28 mouse cellular contexts compared by ENCODE assay signal in genomic region chr12:108738745-108739144, GRCm38 (mm10). TPM values are rescaled to one million over a fixed set of nuclear protein-coding genes. Genes with fewer than 3 reads are reported as not detected.
DNase-seq lines count a peak whose midpoint lies in the region; ATAC-seq and TF ChIP-seq lines count a peak whose summit lies in the region.
"Had no signal": no experiment of that assay in that cellular context is flagged by ENCODE, and none has a peak within 500 bp of the region (broad histone marks: within the 10 kb centered on the region; RNA-seq: fewer than 3 reads in every experiment).

No protein-coding gene starts in this region.

- 88% methylated on average over 12 of the region's 12 CpGs for WGBS in heart, embryonic 10.5 days
- 88% methylated on average over 12 of the region's 12 CpGs for WGBS in heart, embryonic 12.5 days

- no peaks in the 10 kb centered on the region for H3K27me3 ChIP-seq in heart, embryonic 10.5 days (ENCODE audit: insufficient read depth, poor library complexity, severe bottlenecking)
- no peaks in the 10 kb centered on the region for H3K27me3 ChIP-seq in heart, embryonic 12.5 days (replicated peaks)
- H3K27me3 ChIP-seq: embryonic facial prominence, embryonic 12.5 days; embryonic facial prominence, embryonic 15.5 days; forebrain, embryonic 12.5 days; forebrain, embryonic 15.5 days; hindbrain, embryonic 13.5 days; Patski had no signal

- no peak for ATAC-seq in heart, embryonic 12.5 days (ENCODE audit: insufficient number of reproducible peaks, low FRiP score)
- ATAC-seq: activated CD4-positive, CD25-positive, alpha-beta regulatory T cell, adult 4 months; CD4-positive, CD25-positive, alpha-beta regulatory T cell, adult 4 months; forebrain, embryonic 15.5 days; hindbrain, embryonic 16.5 days; intestine, postnatal 0 days; Patski had no signal

- H3K9ac ChIP-seq in heart, embryonic 12.5 days = no peak overlapping the region
- H3K9ac ChIP-seq in ES-E14 (ENCODE audit: insufficient read depth, low read depth, low read length, poor library complexity, severe bottlenecking) = no peak overlapping the region
- H3K9ac ChIP-seq: embryonic facial prominence, embryonic 12.5 days; embryonic facial prominence, embryonic 15.5 days; forebrain, embryonic 12.5 days; forebrain, embryonic 15.5 days; hindbrain, embryonic 13.5 days had no signal

- H3K27ac ChIP-seq in heart, embryonic 10.5 days = no peak overlapping the region
- H3K27ac ChIP-seq in heart, embryonic 12.5 days (ENCODE audit: poor library complexity, severe bottlenecking) = no peak overlapping the region
- no peak overlapping the region for H3K27ac ChIP-seq in ES-E14 (ENCODE audit: insufficient read depth, low read depth, low read length, poor library complexity, severe bottlenecking)
- H3K27ac ChIP-seq: embryonic facial prominence, embryonic 12.5 days; embryonic facial prominence, embryonic 15.5 days; forebrain, embryonic 12.5 days; forebrain, embryonic 15.5 days; gastrocnemius, adult 2 months; hindbrain, embryonic 10.5 days; hindbrain, embryonic 13.5 days had no signal

- H3K4me3 ChIP-seq in heart, embryonic 10.5 days = no peak overlapping the region
- no peak overlapping the region for H3K4me3 ChIP-seq in heart, embryonic 12.5 days
- no peak overlapping the region for H3K4me3 ChIP-seq in ES-E14 (ENCODE audit: insufficient read depth in 1 of 2, low read depth in 1 of 2, low read length in 2 of 2, poor library complexity in 1 of 2, severe bottlenecking in 1 of 2)
- H3K4me3 ChIP-seq: embryonic facial prominence, embryonic 12.5 days; embryonic facial prominence, embryonic 15.5 days; forebrain, embryonic 12.5 days; forebrain, embryonic 15.5 days; gastrocnemius, adult 2 months; hindbrain, embryonic 10.5 days; hindbrain, embryonic 13.5 days had no signal

- H3K4me2 ChIP-seq in heart, embryonic 12.5 days = no peak overlapping the region
- H3K4me2 ChIP-seq: embryonic facial prominence, embryonic 12.5 days; embryonic facial prominence, embryonic 15.5 days; forebrain, embryonic 12.5 days; forebrain, embryonic 15.5 days; hindbrain, embryonic 13.5 days had no signal

- no peaks in the 10 kb centered on the region for H3K4me1 ChIP-seq in heart, embryonic 10.5 days
- no peaks in the 10 kb centered on the region for H3K4me1 ChIP-seq in heart, embryonic 12.5 days (replicated peaks)
- H3K4me1 ChIP-seq in ES-E14 (ENCODE audit: control insufficient read depth in 2 of 2, insufficient read depth in 2 of 2, low read length in 2 of 2, poor library complexity in 1 of 2) = peaks cover 4 to 7% of the 10 kb centered on the region in 2 experiments; a peak in 2 of 4 replicates
- H3K4me1 ChIP-seq: embryonic facial prominence, embryonic 12.5 days; embryonic facial prominence, embryonic 15.5 days; forebrain, embryonic 12.5 days; forebrain, embryonic 15.5 days; hindbrain, embryonic 10.5 days; hindbrain, embryonic 13.5 days had no signal

- no peaks in the 10 kb centered on the region for H3K9me3 ChIP-seq in heart, embryonic 10.5 days
- H3K9me3 ChIP-seq in heart, embryonic 12.5 days (replicated peaks) = no peaks in the 10 kb centered on the region
- no peaks in the 10 kb centered on the region for H3K9me3 ChIP-seq in ES-E14 (ENCODE audit: control insufficient read depth, insufficient read depth, low read depth, low read length)
- H3K9me3 ChIP-seq: embryonic facial prominence, embryonic 12.5 days; embryonic facial prominence, embryonic 15.5 days; forebrain, embryonic 12.5 days; forebrain, embryonic 15.5 days; hindbrain, embryonic 13.5 days had no signal

- peak; percentile 61 for DNase-seq in heart, embryonic 10.5 days (ENCODE audit: low spot score)
- no peak for DNase-seq in ES-E14 (ENCODE audit: low read depth, low spot score)
- DNase-seq in ZHBTc4 (ENCODE audit: low read depth, low spot score) = peak; percentile 58
- no peak for DNase-seq in layer of hippocampus, postnatal 25 days (ENCODE audit: extremely low spot score in 1 of 2, low spot score in 1 of 2)
- no peak for DNase-seq in kidney, postnatal 4 days
- DNase-seq: adrenal gland, adult 8-10 months; adrenal gland, postnatal 25 days; cerebellum, adult 11-12 months; cerebellum, adult 9-10 months; cerebellum, postnatal 14 days; gastrocnemius, adult 2 months; gastrocnemius, postnatal 14 days; heart, adult 18-20 months; kidney, adult 2 months had no signal

- in situ Hi-C loops in ES-E14 (cut with MboI; ENCODE audit: low sequenced_read_pairs in 2 of 2, unreplicated experiment in 2 of 2) = no loop called here

- no peaks in the 10 kb centered on the region for H3K36me3 ChIP-seq in heart, embryonic 10.5 days
- H3K36me3 ChIP-seq in heart, embryonic 12.5 days = no peaks in the 10 kb centered on the region
- no peaks in the 10 kb centered on the region for H3K36me3 ChIP-seq in ES-E14 (ENCODE audit: control insufficient read depth, insufficient read depth, low read length, poor library complexity, severe bottlenecking)
- H3K36me3 ChIP-seq: embryonic facial prominence, embryonic 12.5 days; embryonic facial prominence, embryonic 15.5 days; forebrain, embryonic 12.5 days; forebrain, embryonic 15.5 days; G1E; hindbrain, embryonic 10.5 days; hindbrain, embryonic 13.5 days had no signal

TF ChIP-seq in ES-E14, 5 proteins besides CTCF, POLR2A, EP300 and RAD21:
- TF ChIP-seq MAFK (IDR thresholded peaks at IDR 0.05; ENCODE audit: insufficient read depth, low read depth, low read length) = 0 out of 2 replicates have a peak, but pooled peaks have one; percentile 58
- TF ChIP-seq HCFC1 (IDR thresholded peaks at IDR 0.05; ENCODE audit: borderline replicate concordance, insufficient read depth, low read length) = no peak
- TF ChIP-seq CHD2 (IDR thresholded peaks at IDR 0.05; ENCODE audit: low read depth, low read length) = no peak
- TF ChIP-seq ZC3H11A (IDR thresholded peaks at IDR 0.05; ENCODE audit: borderline replicate concordance, low read depth, low read length) = no peak
- TF ChIP-seq ZNF384 (IDR thresholded peaks at IDR 0.05; ENCODE audit: low read depth, low read length) = no peak

RNA-seq across cellular contexts. Expression of gene Degs2, which starts 36.6 kb away (rescaled TPM):
- 0.39 and 0.94 TPM in 2 replicates for polyA plus RNA-seq in heart, embryonic 10.5 days (2016; fragmentation: Nextera tagmentation; extraction: Ambion mirVana)
- polyA plus RNA-seq in heart, embryonic 12.5 days (2016; fragmentation: Nextera tagmentation; extraction: Ambion mirVana) = 0.64 and 1.0 TPM in 2 replicates
- 0.42 and 0.49 TPM in 2 replicates for total RNA-seq in ES-E14 (2012; rRNA removed)
- 1 to 10 TPM; 3.6 to 3.8 TPM for total RNA-seq in layer of hippocampus, postnatal 25 days (2021)
- total RNA-seq: adrenal gland, adult 8-10 months; adrenal gland, postnatal 25 days; G1E; gastrocnemius, adult 2 months; gastrocnemius, postnatal 4 days had no signal
- polyA plus RNA-seq: G1E had no signal

RNA-seq across cellular contexts. Expression of gene Yy1, which starts 54.0 kb away (rescaled TPM):
- 11.8 and 17.5 TPM in 2 replicates for polyA plus RNA-seq in heart, embryonic 10.5 days (2016; fragmentation: Nextera tagmentation; extraction: Ambion mirVana)
- polyA plus RNA-seq in heart, embryonic 12.5 days (2016; fragmentation: Nextera tagmentation; extraction: Ambion mirVana) = 16.0 and 18.8 TPM in 2 replicates
- total RNA-seq in ES-E14 (2012; rRNA removed) = 40.5 and 42.2 TPM in 2 replicates
- total RNA-seq in layer of hippocampus, postnatal 25 days (2021) = 10 to 100 TPM; 48.9 to 51.6 TPM

Comparison
In these comparisons a context has a peak if more than half of its experiments do, and no peak if none do; other contexts are left out.
1. DNase-seq: peak in heart, embryonic 10.5 days (single experiment) and ZHBTc4 (single experiment); none in ES-E14 (single experiment), layer of hippocampus, postnatal 25 days (0 of 2) and kidney, postnatal 4 days (0 of 2).